Mouse (Mus musculus) heart, postnatal 0 days (tissue): ENCODE measurements around the gene Gnptg.

Source experiments
- CTCF ChIP-seq: IDR thresholded peaks from 2 replicates; pipeline ENCODE4 v1.5.1; 2016; ENCODE audit warnings: antibody characterized with exemption, control low read depth, low read depth
- EP300 ChIP-seq: IDR thresholded peaks from 2 replicates; pipeline ENCODE4 v1.6.1; 2016; ENCODE audit warnings: antibody characterized with exemption, low read depth

DNA sequence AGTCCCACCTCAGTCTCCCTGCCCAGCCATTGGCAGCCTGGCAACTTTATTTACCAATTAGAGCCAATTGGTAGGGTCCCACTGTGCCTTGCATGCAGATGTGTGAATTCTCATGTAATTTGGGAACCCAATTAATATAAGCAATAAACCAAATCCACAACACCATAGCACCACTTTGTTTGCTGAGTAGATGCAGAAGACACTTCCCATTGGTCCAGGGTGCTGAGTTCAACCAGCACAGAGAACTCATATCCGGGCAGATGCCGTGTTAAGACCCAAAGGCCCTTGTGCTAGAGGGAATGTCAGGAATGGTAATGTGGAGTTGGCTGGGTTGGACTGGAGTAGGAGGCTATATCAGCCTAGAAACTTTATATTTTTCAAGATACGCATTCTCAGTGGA, 35.9 kb upstream of the Gnptg start:
- TF ChIP-seq CTCF (no peak), EP300 (no peak)
